Mouse (Mus musculus) liver, embryonic 14.5 days (tissue): ENCODE measurements around the gene Ttc21b. TPM values are rescaled to one million over a fixed set of nuclear protein-coding genes. Genes with fewer than 3 reads are reported as not detected.

Experiments
- ATAC-seq: fragments of 200-750 bp; cut with Nextera tagmentation; 2 replicates; pipeline ENCODE4 v1.8.0; 2017; ENCODE audit warnings: moderate number of reproducible peaks, mild to moderate bottlenecking, moderate library complexity; ENCODE audit not compliant: insufficient read depth
- DNase-seq, 3 experiments: peaks; one replicate each; pipeline ENCODE4 v3.0.0-alpha.2; 2012 to 2013; ENCODE audit warnings: low read depth in 3 of 3, low spot score in 3 of 3
- H3K27ac ChIP-seq: fragments of 300-500 bp; sonication (generic); 2 replicates; pipeline ENCODE4 v1.5.1; 2014; ENCODE audit warnings: moderate library complexity, mild to moderate bottlenecking, control low read depth, inconsistent platforms
- H3K27me3 ChIP-seq: fragments of 300-500 bp; sonication (generic); 2 replicates; pipeline ENCODE4 v1.6.1; 2014; ENCODE audit warnings: mild to moderate bottlenecking, low read length, moderate library complexity; ENCODE audit not compliant: control insufficient read depth, insufficient read depth
- H3K36me3 ChIP-seq: fragments of 300-500 bp; sonication (generic); replicated peaks from 2 replicates; pipeline ENCODE4 v1.6.1; 2014; ENCODE audit warnings: low read depth; ENCODE audit not compliant: control insufficient read depth, insufficient read depth
- H3K4me1 ChIP-seq, 2 experiments: fragments of 200-500 bp in 1 of 2; fragments of 300-500 bp in 1 of 2; sonication (generic) in 1 of 2; replicated peaks; 2 replicates each; pipeline ENCODE4 v1.6.1; 2012 to 2014; ENCODE audit warnings: antibody characterized with exemption in 1 of 2, inconsistent platforms in 1 of 2, low read length in 1 of 2; ENCODE audit not compliant: control insufficient read depth in 2 of 2, insufficient read depth in 2 of 2
- H3K4me2 ChIP-seq: fragments of 300-500 bp; sonication (generic); 2 replicates; pipeline ENCODE4 v1.6.1; 2014; ENCODE audit warnings: low read depth, mild to moderate bottlenecking, control low read depth, moderate library complexity
- H3K4me3 ChIP-seq, 2 experiments: fragments of 200-500 bp in 1 of 2; fragments of 300-500 bp in 1 of 2; sonication (generic) in 1 of 2; 2 replicates each; pipeline ENCODE4 v1.5.1; 2012 to 2014; ENCODE audit warnings: low read depth in 2 of 2, low read length in 2 of 2, mild to moderate bottlenecking in 2 of 2, control low read depth in 1 of 2, inconsistent platforms in 1 of 2, moderate library complexity in 1 of 2; ENCODE audit not compliant: insufficient read depth in 1 of 2
- H3K9ac ChIP-seq: fragments of 300-500 bp; sonication (generic); replicated peaks from 2 replicates; pipeline ENCODE4 v1.6.1; 2014; ENCODE audit warnings: mild to moderate bottlenecking, control low read depth, moderate library complexity
- H3K9me3 ChIP-seq: fragments of 300-500 bp; sonication (generic); 2 replicates; pipeline ENCODE4 v1.6.1; 2016; ENCODE audit warnings: low read length, mixed read lengths; ENCODE audit not compliant: control insufficient read depth
- CTCF ChIP-seq: IDR thresholded peaks from 2 replicates; pipeline ENCODE4 v1.5.1; 2016; ENCODE audit warnings: antibody characterized with exemption, low read depth, control low read depth
- EP300 ChIP-seq: IDR thresholded peaks from 2 replicates; pipeline ENCODE4 v1.6.1; 2016; ENCODE audit warnings: antibody characterized with exemption, low read depth
- WGBS: fragments of 180-500 bp; shearing (Covaris S2); extraction: QIAGEN DNeasy Blood & Tissue Kit; methylation state at CpG from one replicate; pipeline ENCODE4 v1.1.7; 2014; ENCODE audit not compliant: insufficient replicate concordance; 5-methylcytosine and 5-hydroxymethylcytosine counted together
- polyA plus RNA-seq, 2 experiments: library from polyadenylated mRNA; depleted of rRNA in 1 of 2; stranded (reverse) in 1 of 2; unstranded in 1 of 2; fragments of >200 nt; fragmentation: Nextera tagmentation in 1 of 2; extraction: Ambion mirVana in 1 of 2; gene quantifications; 2 replicates each; pipeline versions ENCODE4 v1.2.1 to v1.2.3; 2012 to 2014

Gene Ttc21b
- polyA plus RNA-seq, 2 experiments = 0.80 to 1.1 TPM

GRCm38 (mm10) chr2:66158140-66158915, 98.1 kb downstream of the Ttc21b start:
- Histone ChIP-seq H3K4me1 (no peaks in the 10 kb centered on the region; a peak in 1 of 4 replicates), H3K4me2 (no peak overlapping the region), H3K4me3 (no peak overlapping the region), H3K27me3 (no peaks in the 10 kb centered on the region), H3K9me3 (no peaks in the 10 kb centered on the region), H3K9ac (no peak overlapping the region), H3K27ac (no peak overlapping the region), H3K36me3 (no peaks in the 10 kb centered on the region)
- ATAC-seq (no peak), DNase-seq (no peak)
- 48% methylated on average over 7 of the region's 7 CpGs for WGBS
- TF ChIP-seq EP300 = no peak
- no peak for TF ChIP-seq CTCF

- H3K36me3 ChIP-seq = no peaks in the 10 kb centered on the region
- H3K27ac ChIP-seq = no peak overlapping the region
- no peak overlapping the region for H3K9ac ChIP-seq
- DNase-seq (no peak), ATAC-seq (no peak)
- TF ChIP-seq CTCF (no peak), EP300 (no peak)
- H3K27me3 ChIP-seq = no peaks in the 10 kb centered on the region
- WGBS = 48% methylated on average over 2 of the region's 2 CpGs
- no peaks in the 10 kb centered on the region for H3K9me3 ChIP-seq
- no peak overlapping the region for H3K4me3 ChIP-seq
- no peak overlapping the region for H3K4me2 ChIP-seq
- no peaks in the 10 kb centered on the region for H3K4me1 ChIP-seq
Observed at GRCm38 (mm10) chr2:66151436-66151835, 105.0 kb downstream of the Ttc21b start.

- DNase-seq = no peak
- WGBS = 52% methylated on average over 3 of the region's 3 CpGs
- Histone ChIP-seq H3K27ac (no peak overlapping the region), H3K4me2 (no peak overlapping the region), H3K27me3 (no peaks in the 10 kb centered on the region), H3K36me3 (no peaks in the 10 kb centered on the region), H3K4me3 (no peak overlapping the region), H3K9ac (no peak overlapping the region), H3K4me1 (no peaks in the 10 kb centered on the region), H3K9me3 (no peaks in the 10 kb centered on the region)
- no peak for ATAC-seq
- TF ChIP-seq EP300 (no peak), CTCF (no peak)
Observed at GRCm38 (mm10) chr2:66150531-66150930, 105.9 kb downstream of the Ttc21b start.

GRCm38 (mm10) chr2:66148654-66149230, 107.7 kb downstream of the Ttc21b start:
- no peak for ATAC-seq
- H3K4me1 ChIP-seq = no peaks in the 10 kb centered on the region
- no peaks in the 10 kb centered on the region for H3K9me3 ChIP-seq
- TF ChIP-seq CTCF (no peak), EP300 (no peak)
- no peak overlapping the region for H3K9ac ChIP-seq
- no peak overlapping the region for H3K27ac ChIP-seq
- no peaks in the 10 kb centered on the region for H3K27me3 ChIP-seq
- H3K4me3 ChIP-seq = no peak overlapping the region
- no peak for DNase-seq
- WGBS = 54% methylated on average over 10 of the region's 10 CpGs
- H3K4me2 ChIP-seq = no peak overlapping the region
- H3K36me3 ChIP-seq = no peaks in the 10 kb centered on the region

GRCm38 (mm10) chr2:66146473-66146872, 109.9 kb downstream of the Ttc21b start:
- TF ChIP-seq EP300 (no peak), CTCF (no peak)
- Histone ChIP-seq H3K27me3 (no peaks in the 10 kb centered on the region), H3K4me2 (no peak overlapping the region), H3K36me3 (no peaks in the 10 kb centered on the region), H3K4me1 (no peaks in the 10 kb centered on the region; a peak in 1 of 4 replicates), H3K27ac (no peak overlapping the region), H3K9me3 (no peaks in the 10 kb centered on the region), H3K4me3 (no peak overlapping the region), H3K9ac (no peak overlapping the region)
- WGBS = 48% methylated on average over 4 of the region's 4 CpGs
- DNase-seq (no peak), ATAC-seq (no peak)
